Mouse (Mus musculus): Measurements from ENCODE around the gene Eif2b3.

DNA sequence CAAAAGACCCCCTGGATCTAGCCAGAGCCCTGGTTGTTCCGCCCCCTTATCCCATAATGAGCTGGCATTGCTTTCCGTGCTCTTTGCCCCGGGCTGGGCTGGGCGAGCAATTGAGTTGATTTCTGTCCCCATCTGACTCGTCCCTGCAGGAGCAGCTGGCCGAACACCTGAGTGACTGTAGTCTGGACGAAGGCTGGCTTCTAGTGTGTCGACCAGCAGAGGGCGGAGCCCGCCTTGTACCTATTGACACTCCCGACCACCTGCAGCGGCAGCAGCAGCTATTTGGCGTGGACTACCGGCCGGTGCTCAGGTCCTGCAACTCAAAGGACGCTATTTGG, 23.4 kb upstream of the Eif2b3 start:
- peak; percentile 46 for TF ChIP-seq CTCF (IDR thresholded peaks at IDR 0.05; ENCODE audit: low read depth, low read length)
- TF ChIP-seq EP300 (IDR thresholded peaks at IDR 0.05; ENCODE audit: insufficient read depth, low read depth, low read length): no peak

Measured in ES-Bruce4 (cell line).